Mouse (Mus musculus) small intestine, adult 2 months (tissue): ENCODE measurements around the gene Ylpm1.

Source experiments
- CTCF ChIP-seq: fragments of 200-500 bp; IDR thresholded peaks from 2 replicates; pipeline ENCODE4 v1.5.1; 2012; ENCODE audit warnings: low read depth, mild to moderate bottlenecking, control low read depth, inconsistent platforms, low read length, moderate library complexity, mixed read lengths; ENCODE audit not compliant: insufficient replicate concordance, insufficient read length; ENCODE audit errors: extremely low read depth
- POLR2A ChIP-seq: fragments of 200-500 bp; IDR thresholded peaks from 2 replicates; pipeline ENCODE4 v1.6.1; 2012; ENCODE audit warnings: low read depth, mild to moderate bottlenecking, control low read depth, inconsistent platforms, low read length, moderate library complexity

- TF ChIP-seq POLR2A (no peak), CTCF (no peak)
Observed at GRCm38 (mm10) chr12:84969656-84970427, 26.3 kb upstream of the Ylpm1 start.
